Mouse (Mus musculus) embryonic facial prominence, embryonic 14.5 days (tissue): ENCODE measurements around the gene Ldhal6b. TPM values are rescaled to one million over a fixed set of nuclear protein-coding genes. Genes with fewer than 3 reads are reported as not detected.

Experiments used
- ATAC-seq: fragments of 200-750 bp; cut with Nextera tagmentation; 2 replicates; pipeline ENCODE4 v1.8.0; 2017; ENCODE audit warnings: low read depth, moderate number of reproducible peaks, moderate TSS enrichment
- DNase-seq: peaks from one replicate; pipeline ENCODE4 v3.0.0-alpha.2; 2015; ENCODE audit warnings: low spot score
- H3K27ac ChIP-seq: fragments of 300-500 bp; sonication (generic); replicated peaks from 2 replicates; pipeline ENCODE4 v1.5.1; 2014; ENCODE audit warnings: low read depth, mild to moderate bottlenecking, low read length, moderate library complexity
- H3K27me3 ChIP-seq: fragments of 300-500 bp; sonication (generic); replicated peaks from 2 replicates; pipeline ENCODE4 v1.6.1; 2014; ENCODE audit warnings: low read length; ENCODE audit not compliant: control insufficient read depth, insufficient read depth
- H3K36me3 ChIP-seq: fragments of 300-500 bp; sonication (generic); 2 replicates; pipeline ENCODE4 v1.6.1; 2014; ENCODE audit warnings: low read length, mixed read lengths; ENCODE audit not compliant: control insufficient read depth, insufficient read depth
- H3K4me1 ChIP-seq: fragments of 300-500 bp; sonication (generic); 2 replicates; pipeline ENCODE4 v1.6.1; 2014; ENCODE audit warnings: antibody characterized with exemption, low read length; ENCODE audit not compliant: control insufficient read depth, insufficient read depth
- H3K4me2 ChIP-seq: fragments of 300-500 bp; sonication (generic); 2 replicates; pipeline ENCODE4 v1.6.1; 2014; ENCODE audit warnings: low read depth, mild to moderate bottlenecking, low read length, moderate library complexity, mixed read lengths
- H3K4me3 ChIP-seq: fragments of 300-500 bp; sonication (generic); 2 replicates; pipeline ENCODE4 v1.5.1; 2014; ENCODE audit warnings: low read depth, mild to moderate bottlenecking, low read length
- H3K9ac ChIP-seq: fragments of 300-500 bp; sonication (generic); 2 replicates; pipeline ENCODE4 v1.6.1; 2014; ENCODE audit warnings: low read depth, mild to moderate bottlenecking, low read length, moderate library complexity, mixed read lengths
- H3K9me3 ChIP-seq: fragments of 300-500 bp; sonication (generic); 2 replicates; pipeline ENCODE4 v1.6.1; 2016; ENCODE audit warnings: low read length; ENCODE audit not compliant: control insufficient read depth
- WGBS: fragments of 180-500 bp; shearing (Covaris S2); extraction: QIAGEN DNeasy Blood & Tissue Kit; methylation state at CpG from one replicate; pipeline ENCODE4 v1.1.7; 2014; 5-methylcytosine and 5-hydroxymethylcytosine counted together
- polyA plus RNA-seq: library from polyadenylated mRNA; unstranded; fragments of >200 nt; fragmentation: Nextera tagmentation; extraction: Ambion mirVana; gene quantifications from 2 replicates; pipeline ENCODE4 v1.2.1, GENCODE M21; 2014

Gene Ldhal6b
- polyA plus RNA-seq, 1 experiment from 2014 or later = 0.15 TPM

GRCm38 (mm10) chr17:5403885-5404284, 14.7 kb downstream of the Ldhal6b start:
- no peak overlapping the region for H3K9ac ChIP-seq
- H3K4me1 ChIP-seq = peaks cover 5% of the 10 kb centered on the region
- DNase-seq = no peak
- no peaks in the 10 kb centered on the region for H3K36me3 ChIP-seq
- no peak overlapping the region for H3K27ac ChIP-seq
- H3K4me3 ChIP-seq = no peak overlapping the region
- no peak overlapping the region for H3K4me2 ChIP-seq
- H3K9me3 ChIP-seq = no peaks in the 10 kb centered on the region
- H3K27me3 ChIP-seq = no peaks in the 10 kb centered on the region
- 82% methylated on average over 6 of the region's 6 CpGs for WGBS
- no peak for ATAC-seq

- H3K4me3 ChIP-seq = no peak overlapping the region
- DNase-seq (peak; percentile 66), ATAC-seq (peak; percentile 79)
- H3K27me3 ChIP-seq = no peaks in the 10 kb centered on the region
- 27% methylated on average over 8 of the region's 8 CpGs for WGBS
- peaks cover 5% of the 10 kb centered on the region for H3K4me1 ChIP-seq
- H3K36me3 ChIP-seq = no peaks in the 10 kb centered on the region
- H3K9ac ChIP-seq = no peak overlapping the region
- H3K4me2 ChIP-seq = peak overlapping the region; percentile 32
- no peaks in the 10 kb centered on the region for H3K9me3 ChIP-seq
- no peak overlapping the region for H3K27ac ChIP-seq
Measured at GRCm38 (mm10) chr17:5402624-5403023, 15.9 kb downstream of the Ldhal6b start.

GRCm38 (mm10) chr17:5402069-5402468, 16.5 kb downstream of the Ldhal6b start:
- no peak overlapping the region for H3K9ac ChIP-seq
- H3K27me3 ChIP-seq = no peaks in the 10 kb centered on the region
- H3K4me3 ChIP-seq = no peak overlapping the region
- H3K4me2 ChIP-seq = peak overlapping the region; percentile 32
- no peak overlapping the region for H3K27ac ChIP-seq
- ATAC-seq (0 out of 2 replicates have a peak, but pooled peaks have one; percentile 58), DNase-seq (peak; percentile 56)
- H3K9me3 ChIP-seq = no peaks in the 10 kb centered on the region
- H3K36me3 ChIP-seq = no peaks in the 10 kb centered on the region
- 2% methylated on average over 7 of the region's 9 CpGs for WGBS
- peaks cover 5% of the 10 kb centered on the region for H3K4me1 ChIP-seq

GRCm38 (mm10) chr17:5401288-5401687, 17.3 kb downstream of the Ldhal6b start:
- no peaks in the 10 kb centered on the region for H3K9me3 ChIP-seq
- no peaks in the 10 kb centered on the region for H3K27me3 ChIP-seq
- no peaks in the 10 kb centered on the region for H3K36me3 ChIP-seq
- 82% methylated on average over 10 of the region's 10 CpGs for WGBS
- no peak overlapping the region for H3K27ac ChIP-seq
- ATAC-seq (no peak), DNase-seq (no peak)
- H3K4me3 ChIP-seq = no peak overlapping the region
- H3K4me2 ChIP-seq = no peak overlapping the region
- peaks cover 5% of the 10 kb centered on the region; the same call in 1 of the 2 replicates for H3K4me1 ChIP-seq
- no peak overlapping the region for H3K9ac ChIP-seq

- Histone ChIP-seq H3K36me3 (no peaks in the 10 kb centered on the region), H3K4me1 (peaks cover 5% of the 10 kb centered on the region; the same call in 1 of the 2 replicates), H3K27me3 (no peaks in the 10 kb centered on the region), H3K9ac (no peak overlapping the region), H3K4me3 (no peak overlapping the region), H3K9me3 (no peaks in the 10 kb centered on the region), H3K4me2 (no peak overlapping the region), H3K27ac (no peak overlapping the region)
- WGBS = 70% methylated on average over 14 of the region's 14 CpGs
- DNase-seq (no peak), ATAC-seq (no peak)
Measured at GRCm38 (mm10) chr17:5400435-5401090, 18.0 kb downstream of the Ldhal6b start.

GRCm38 (mm10) chr17:5397148-5398007, 21.2 kb downstream of the Ldhal6b start:
- H3K36me3 ChIP-seq = no peaks in the 10 kb centered on the region
- H3K9ac ChIP-seq = no peak overlapping the region
- ATAC-seq (peak; percentile 85), DNase-seq (peak; percentile 85)
- H3K4me3 ChIP-seq = no peak overlapping the region
- H3K27ac ChIP-seq = no peak overlapping the region
- peak overlapping the region; percentile 17; the same call in 1 of the 2 replicates for H3K4me2 ChIP-seq
- H3K9me3 ChIP-seq = no peaks in the 10 kb centered on the region
- no peaks in the 10 kb centered on the region for H3K4me1 ChIP-seq
- H3K27me3 ChIP-seq = no peaks in the 10 kb centered on the region
- WGBS = 27% methylated on average over 33 of the region's 33 CpGs

GRCm38 (mm10) chr17:5396213-5396612, 22.4 kb downstream of the Ldhal6b start:
- H3K9ac ChIP-seq = no peak overlapping the region
- H3K9me3 ChIP-seq = no peaks in the 10 kb centered on the region
- H3K4me1 ChIP-seq = no peaks in the 10 kb centered on the region
- H3K36me3 ChIP-seq = no peaks in the 10 kb centered on the region
- H3K27ac ChIP-seq = no peak overlapping the region
- no peak overlapping the region for H3K4me3 ChIP-seq
- no peak overlapping the region for H3K4me2 ChIP-seq
- ATAC-seq = no peak
- WGBS = 75% methylated on average over 5 of the region's 5 CpGs
- H3K27me3 ChIP-seq = no peaks in the 10 kb centered on the region
- DNase-seq = no peak

- ATAC-seq (no peak), DNase-seq (peak; percentile 29)
- Histone ChIP-seq H3K27me3 (no peaks in the 10 kb centered on the region), H3K4me3 (no peak overlapping the region), H3K36me3 (no peaks in the 10 kb centered on the region), H3K9me3 (no peaks in the 10 kb centered on the region), H3K4me1 (no peaks in the 10 kb centered on the region), H3K27ac (no peak overlapping the region), H3K9ac (no peak overlapping the region), H3K4me2 (no peak overlapping the region)
- 77% methylated on average over 16 of the region's 16 CpGs for WGBS
Measured at GRCm38 (mm10) chr17:5395454-5396205, 22.9 kb downstream of the Ldhal6b start.
